Mouse (Mus musculus): ENCODE measurements at regions not wholly inside any gene's neighbourhood (a gene's known extent, or its start where the extent isn't known, plus 50 kb on each side); places are given as distances from the start of the nearest gene placed in this dataset.
"Not testable (repeated sequence)": the region's sequence is repeated elsewhere in the genome, so short reads cannot be mapped to it uniquely, and the experiment has no call there.

- TF ChIP-seq CTCF (IDR thresholded peaks at IDR 0.05; ENCODE audit: extremely low read depth, insufficient read length, insufficient replicate concordance, low read depth, low read length); POLR2A (IDR thresholded peaks at IDR 0.05; ENCODE audit: low read depth, low read length): not testable (repeated sequence)
Observed at GRCm38 (mm10) chr10:96236031-96236430, 99.6 kb downstream of the Gm5426 start.
